Mouse (Mus musculus) CH12.LX (cell line): ENCODE results near the gene Nfkbia. TPM values are rescaled to one million over a fixed set of nuclear protein-coding genes. Genes with fewer than 3 reads are reported as not detected.

Experiments
- DNase-seq: peaks from one replicate; pipeline ENCODE4 v3.0.0-alpha.2; 2013; ENCODE audit errors: extremely low read depth
- H3K27ac ChIP-seq: 2 replicates; pipeline ENCODE4 v1.5.1; 2012; ENCODE audit warnings: low read depth, mild to moderate bottlenecking, control low read depth, moderate library complexity; ENCODE audit not compliant: insufficient read depth
- H3K27me3 ChIP-seq: replicated peaks from 2 replicates; pipeline ENCODE3; 2012; ENCODE audit warnings: inconsistent platforms
- H3K36me3 ChIP-seq, 2 experiments: replicated peaks in 1 of 2; 2 replicates each; pipeline versions ENCODE3 to v1.6.1; 2012; ENCODE audit warnings: inconsistent platforms in 1 of 2, low read length in 1 of 2, mild to moderate bottlenecking in 1 of 2, mixed read lengths in 1 of 2, moderate library complexity in 1 of 2; ENCODE audit not compliant: control insufficient read depth in 1 of 2, insufficient read depth in 1 of 2
- H3K4me1 ChIP-seq, 2 experiments: 2 replicates each; pipeline ENCODE4 v1.6.1; 2012; ENCODE audit warnings: inconsistent platforms in 1 of 2, moderate library complexity in 1 of 2; ENCODE audit not compliant: insufficient read depth in 2 of 2, control insufficient read depth in 1 of 2
- H3K4me2 ChIP-seq: 2 replicates; pipeline ENCODE4 v1.6.1; 2012; ENCODE audit warnings: low read depth, mild to moderate bottlenecking, control low read depth; ENCODE audit not compliant: poor library complexity, insufficient read depth, severe bottlenecking
- H3K4me3 ChIP-seq, 3 experiments: fragments of 150-350 bp in 1 of 3; sonication (generic) in 1 of 3; replicated peaks in 1 of 3; 2 replicates each; pipeline versions ENCODE3 to v1.5.1; 2011 to 2012; ENCODE audit warnings: low read depth in 2 of 3, low read length in 2 of 3, mild to moderate bottlenecking in 2 of 3, moderate library complexity in 2 of 3, control low read depth in 1 of 3, improper control_type of control experiment in 1 of 3, inconsistent platforms in 1 of 3, mixed read lengths in 1 of 3; ENCODE audit not compliant: poor library complexity in 1 of 3
- H3K79me2 ChIP-seq: replicated peaks from 2 replicates; pipeline ENCODE4 v1.6.1; 2012; ENCODE audit warnings: mild to moderate bottlenecking, moderate library complexity; ENCODE audit not compliant: control insufficient read depth, poor library complexity, insufficient read depth, severe bottlenecking; ENCODE audit errors: extremely low read depth
- H3K9ac ChIP-seq: 2 replicates; pipeline ENCODE4 v1.6.1; 2012; ENCODE audit warnings: low read depth, mild to moderate bottlenecking, control low read depth, moderate library complexity; ENCODE audit not compliant: insufficient read depth
- H3K9me3 ChIP-seq: replicated peaks from 2 replicates; pipeline ENCODE3; 2012; ENCODE audit warnings: low read length, inconsistent platforms, mixed read lengths
- BHLHE40 ChIP-seq: IDR thresholded peaks from 2 replicates; pipeline ENCODE4 v1.6.1; 2011; ENCODE audit warnings: mild to moderate bottlenecking, low read depth, low read length, improper control_type of control experiment
- CHD1 ChIP-seq: IDR thresholded peaks from 2 replicates; pipeline ENCODE4 v1.6.1; 2012; ENCODE audit warnings: low read depth, low read length, improper control_type of control experiment, inconsistent platforms
- CHD2 ChIP-seq: IDR thresholded peaks from 2 replicates; pipeline ENCODE4 v1.6.1; 2011; ENCODE audit warnings: low read length, improper control_type of control experiment
- CTCF ChIP-seq, 2 experiments: IDR thresholded peaks in 1 of 2; conservative IDR thresholded peaks in 1 of 2; 2 replicates each; pipeline ENCODE4 v1.5.1; 2011 to 2012; ENCODE audit warnings: low read depth in 2 of 2, low read length in 2 of 2, improper control_type of control experiment in 1 of 2, inconsistent platforms in 1 of 2, mild to moderate bottlenecking in 1 of 2, moderate library complexity in 1 of 2
- ELF1 ChIP-seq: IDR thresholded peaks from 2 replicates; pipeline ENCODE4 v1.6.1; 2014; ENCODE audit warnings: low read depth, mild to moderate bottlenecking, inconsistent platforms, low read length, improper control_type of control experiment
- IRF4 ChIP-seq: IDR thresholded peaks from 2 replicates; pipeline ENCODE4 v1.6.1; 2014; ENCODE audit warnings: low read depth, mild to moderate bottlenecking, inconsistent platforms, low read length, improper control_type of control experiment
- KAT2A ChIP-seq: IDR thresholded peaks from 2 replicates; pipeline ENCODE4 v1.6.1; 2012; ENCODE audit warnings: low read length, improper control_type of control experiment, inconsistent platforms; ENCODE audit not compliant: insufficient replicate concordance
- MAFK ChIP-seq: IDR thresholded peaks from 2 replicates; pipeline ENCODE4 v1.6.1; 2011; ENCODE audit warnings: low read length, improper control_type of control experiment; ENCODE audit not compliant: insufficient replicate concordance
- MAX ChIP-seq: IDR thresholded peaks from 2 replicates; pipeline ENCODE4 v1.6.1; 2011; ENCODE audit warnings: low read length, improper control_type of control experiment
- MAZ ChIP-seq: IDR thresholded peaks from 2 replicates; pipeline ENCODE4 v1.6.1; 2012; ENCODE audit warnings: low read depth, mild to moderate bottlenecking, inconsistent platforms, low read length, improper control_type of control experiment, moderate library complexity
- MEF2A ChIP-seq: IDR thresholded peaks from 2 replicates; pipeline ENCODE4 v1.6.1; 2014; ENCODE audit warnings: low read depth, mild to moderate bottlenecking, inconsistent platforms, low read length, improper control_type of control experiment, borderline replicate concordance
- MXI1 ChIP-seq: IDR thresholded peaks from 2 replicates; pipeline ENCODE4 v1.6.1; 2011; ENCODE audit warnings: mild to moderate bottlenecking, low read depth, low read length, improper control_type of control experiment
- MYC ChIP-seq: IDR thresholded peaks from 2 replicates; pipeline ENCODE4 v1.6.1; 2011; ENCODE audit warnings: low read depth, mild to moderate bottlenecking, improper control_type of control experiment, low read length
- NRF1 ChIP-seq: IDR thresholded peaks from 2 replicates; pipeline ENCODE4 v1.6.1; 2014; ENCODE audit warnings: low read depth, mild to moderate bottlenecking, inconsistent platforms, low read length, improper control_type of control experiment, moderate library complexity
- PAX5 ChIP-seq: IDR thresholded peaks from 2 replicates; pipeline ENCODE4 v1.6.1; 2012; ENCODE audit warnings: low read length, inconsistent platforms, mixed read lengths
- POLR2A ChIP-seq: IDR thresholded peaks from 2 replicates; pipeline ENCODE4 v1.6.1; 2011; ENCODE audit warnings: low read depth, mild to moderate bottlenecking, improper control_type of control experiment, low read length
- POLR2AphosphoS2 ChIP-seq: IDR thresholded peaks from 2 replicates; pipeline ENCODE4 v1.6.1; 2011; ENCODE audit warnings: low read depth, low read length, improper control_type of control experiment
- RCOR1 ChIP-seq: conservative IDR thresholded peaks from 2 replicates; pipeline ENCODE4 v1.6.1; 2012; ENCODE audit warnings: low read depth, mild to moderate bottlenecking, inconsistent platforms, low read length, improper control_type of control experiment
- SIN3A ChIP-seq: IDR thresholded peaks from 2 replicates; pipeline ENCODE4 v1.6.1; 2012; ENCODE audit warnings: low read length, improper control_type of control experiment, inconsistent platforms
- SMC3 ChIP-seq: IDR thresholded peaks from 2 replicates; pipeline ENCODE4 v1.6.1; 2011; ENCODE audit warnings: low read depth, low read length, improper control_type of control experiment
- UBTF ChIP-seq: IDR thresholded peaks from 2 replicates; pipeline ENCODE4 v1.6.1; 2012; ENCODE audit warnings: low read depth, mild to moderate bottlenecking, inconsistent platforms, low read length, improper control_type of control experiment, moderate library complexity
- dilution Hi-C: fragments of 300-500 bp; cut with MboI; formaldehyde crosslinking; loops from 2 replicates; pipeline ENCODE4 v1.14.3; 2020; ENCODE audit warnings: low sequenced_read_pairs; ENCODE audit not compliant: extremely low pct_unique_long_range_greater_than_20kb, extremely low pct_ligation_motif_present
- in situ Hi-C: fragments of 300-500 bp; cut with MboI; formaldehyde crosslinking; loops from 3 replicates; pipeline ENCODE4 v1.14.3; 2019; ENCODE audit warnings: low sequenced_read_pairs, low pct_ligation_motif_present, low pct_unique_long_range_greater_than_20kb, mixed read lengths
- polyA plus RNA-seq: library from polyadenylated mRNA; unstranded; fragments of >175 nt; gene quantifications from 2 replicates; pipeline ENCODE4 v1.2.1, GENCODE M21; 2012; ENCODE audit warnings: low read depth; ENCODE audit not compliant: insufficient read length
- total RNA-seq, 2 experiments: library from RNA; depleted of rRNA; stranded (reverse); fragments of 300-350 nt in 1 of 2; fragments of >200 nt in 1 of 2; gene quantifications; 2 replicates each; pipeline ENCODE4 v1.2.3; 2012 to 2014

Gene Nfkbia
- total and polyA plus RNA-seq, 3 experiments = 143 to 702 (median 178) TPM

DNA sequence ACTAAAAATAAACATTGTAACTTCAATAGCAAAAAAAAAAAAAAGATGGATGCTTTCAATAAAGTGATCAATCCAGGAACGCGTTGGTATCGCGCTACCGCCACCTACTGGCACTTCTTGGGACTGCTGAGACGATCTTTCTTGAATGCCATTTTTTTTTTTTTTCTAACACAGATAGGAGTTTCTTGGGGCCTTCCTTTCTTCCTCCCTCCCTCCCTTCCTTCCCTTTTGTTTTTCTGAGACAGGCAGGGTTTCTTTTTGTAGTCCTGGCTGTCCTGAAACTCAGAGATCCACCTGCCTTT is 13.5 kb upstream of the Nfkbia start (continued):
- TF ChIP-seq CHD2 (no peak), MXI1 (no peak), NRF1 (no peak), SIN3A (no peak), MAZ (no peak), PAX5 (no peak), KAT2A (no peak), UBTF (no peak), RCOR1 (no peak), BHLHE40 (no peak), IRF4 (no peak), CHD1 (no peak), MAX (no peak), MEF2A (no peak), ELF1 (no peak), CTCF (conservative IDR thresholded peaks at IDR 0.05 in 1 of 2, IDR thresholded peaks at IDR 0.05 in 1 of 2; ENCODE audit: low read depth in 2 of 2, low read length in 2 of 2) (peak; percentile 87 to 93), MYC (no peak)

DNA sequence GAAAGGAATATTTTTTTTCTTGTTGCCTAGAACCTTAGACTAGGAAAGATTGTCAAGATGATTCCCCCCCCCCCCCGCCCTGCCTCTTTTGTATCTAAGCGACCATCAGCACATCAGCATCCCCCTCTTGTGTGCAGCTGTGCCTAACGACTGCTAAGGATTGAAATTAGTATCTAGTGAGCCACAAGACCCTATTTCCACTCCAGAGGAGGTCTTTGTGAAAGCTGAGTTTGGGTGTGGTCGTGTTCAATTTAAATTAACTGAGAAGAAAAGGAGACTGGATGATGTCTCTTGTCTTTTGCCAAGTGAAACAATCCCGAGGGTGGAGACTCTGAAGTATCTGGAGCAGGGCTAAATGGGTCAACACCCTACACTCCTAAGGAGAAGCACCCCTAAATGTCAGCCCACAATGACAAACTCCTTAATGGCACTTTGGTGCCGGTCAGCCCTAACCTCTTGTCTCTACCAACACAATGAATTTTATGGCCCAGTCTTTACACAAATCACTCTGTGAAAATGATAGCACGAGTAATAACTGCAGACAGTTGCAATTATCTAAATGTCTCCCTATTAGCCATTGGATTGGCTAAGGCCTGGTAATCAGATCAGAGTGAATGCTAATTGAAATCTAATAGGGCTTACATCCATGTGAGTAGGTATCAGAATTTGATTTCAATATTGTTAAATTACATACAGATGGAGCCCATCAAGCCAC is 13.0 kb upstream of the Nfkbia start:
- in situ Hi-C loops (loop anchor here (25.0 kb wide), 1 partner anchor 207 kb away; no protein-coding TSS in a partner anchor), dilution Hi-C loops (no loop called here)
- H3K4me2 ChIP-seq = no peak overlapping the region
- H3K9me3 ChIP-seq = no peaks in the 10 kb centered on the region
- no peaks in the 10 kb centered on the region for H3K36me3 ChIP-seq
- no peak overlapping the region for H3K9ac ChIP-seq
- no peaks in the 10 kb centered on the region for H3K27me3 ChIP-seq
- TF ChIP-seq POLR2AphosphoS2 = no peak
- TF ChIP-seq SMC3 = no peak
- TF ChIP-seq RCOR1 = no peak
- no peak for TF ChIP-seq MAFK
- TF ChIP-seq POLR2A = no peak
- no peak overlapping the region for H3K27ac ChIP-seq
- H3K79me2 ChIP-seq = no peaks in the 10 kb centered on the region
- H3K4me1 ChIP-seq = 0 out of 4 replicates have a peak, but pooled peaks cover 0 to 3% of the 10 kb centered on the region in 2 experiments
- no peak for DNase-seq
- H3K4me3 ChIP-seq = no peak overlapping the region
